Mouse (Mus musculus) myocyte (in vitro differentiated cells): ENCODE data around the gene Ulk3.

Source experiments
- CEBPB ChIP-seq: IDR thresholded peaks from 2 replicates; pipeline ENCODE4 v1.6.1; 2011; ENCODE audit warnings: mild to moderate bottlenecking, moderate library complexity; ENCODE audit not compliant: poor library complexity, insufficient read depth, severe bottlenecking
- E2F4 ChIP-seq: IDR thresholded peaks from one replicate; pipeline ENCODE4 v1.6.1; 2011; ENCODE audit warnings: mild to moderate bottlenecking, control low read depth, moderate library complexity; ENCODE audit not compliant: insufficient read depth
- MAX ChIP-seq: IDR thresholded peaks from one replicate; pipeline ENCODE4 v1.6.1; 2011; ENCODE audit warnings: low read depth, mild to moderate bottlenecking, control low read depth
- MYOD1 ChIP-seq, 3 experiments: IDR thresholded peaks; one replicate each; pipeline ENCODE4 v1.6.1; 2011; ENCODE audit warnings: control low read depth in 2 of 3, low read depth in 2 of 3, mild to moderate bottlenecking in 2 of 3, moderate library complexity in 1 of 3; ENCODE audit not compliant: insufficient read length in 2 of 3, control insufficient read depth in 1 of 3
- POLR2A ChIP-seq: IDR thresholded peaks from one replicate; pipeline ENCODE4 v1.6.1; 2011; ENCODE audit warnings: low read depth, mild to moderate bottlenecking, control low read depth, moderate library complexity; ENCODE audit not compliant: insufficient read length
- POLR2AphosphoS2 ChIP-seq: IDR thresholded peaks from one replicate; pipeline ENCODE4 v1.6.1; 2011; ENCODE audit warnings: low read depth, control low read depth; ENCODE audit not compliant: insufficient read length
- TCF12 ChIP-seq: IDR thresholded peaks from one replicate; pipeline ENCODE4 v1.6.1; 2011; ENCODE audit warnings: mild to moderate bottlenecking, control low read depth; ENCODE audit not compliant: poor library complexity, insufficient read depth, severe bottlenecking
- USF1 ChIP-seq: IDR thresholded peaks from one replicate; pipeline ENCODE4 v1.6.1; 2011; ENCODE audit warnings: low read depth, mild to moderate bottlenecking, control low read depth, moderate library complexity

DNA sequence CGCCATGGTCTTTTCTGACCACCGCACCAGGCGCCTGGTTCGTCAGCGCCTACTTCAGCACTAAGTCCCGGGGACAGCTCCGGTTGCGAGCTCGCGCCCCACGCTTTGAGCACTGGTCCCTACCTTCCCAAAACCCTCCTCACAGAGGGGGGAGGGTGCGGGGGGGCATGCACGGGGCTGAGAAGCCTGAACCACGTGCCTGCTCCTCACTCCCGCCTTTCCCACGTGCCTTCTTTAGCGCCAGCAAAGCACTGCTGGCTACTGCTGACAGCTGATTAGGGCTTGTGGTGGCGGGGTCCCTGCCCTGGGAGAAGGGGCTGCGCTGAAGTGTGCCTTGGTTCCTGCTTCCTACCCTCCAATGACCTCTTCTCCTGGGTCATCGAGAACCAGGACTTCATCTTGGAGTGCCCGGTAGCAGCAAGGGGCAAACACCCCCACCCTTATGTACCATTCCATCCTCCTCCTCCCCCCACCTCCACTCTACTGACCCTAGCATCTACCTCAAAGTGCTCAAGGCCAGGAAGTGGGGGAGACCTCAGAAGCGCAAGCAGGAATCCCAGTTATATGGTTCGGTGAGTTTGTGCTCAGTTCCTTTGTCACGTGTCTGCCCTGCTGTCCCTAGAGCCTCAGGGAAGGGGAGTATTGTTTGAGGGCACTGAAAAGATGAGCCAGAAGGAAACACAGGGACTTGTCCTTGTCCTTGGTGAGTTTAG is 17.0 kb downstream of the Ulk3 start, which contains the start of gene Cplx3:
- TF ChIP-seq USF1, result no peak
- no peak for TF ChIP-seq POLR2A
- no peak for TF ChIP-seq MAX
- TF ChIP-seq POLR2AphosphoS2, result no peak
- TF ChIP-seq E2F4, result no peak
- no peak for TF ChIP-seq CEBPB
- no peak for TF ChIP-seq TCF12
- TF ChIP-seq MYOD1 (IDR thresholded peaks at IDR 0.05; ENCODE audit: control insufficient read depth in 1 of 3, insufficient read length in 2 of 3, low read depth in 2 of 3), result no peak
